Mouse (Mus musculus) ES-CJ7 (cell line): ENCODE measurements around the gene Ppp1r9a.

Experiments
- DNase-seq: peaks from one replicate; pipeline ENCODE4 v3.0.0; 2011; ENCODE audit warnings: low read depth, low spot score

The Ppp1r9a gene

DNA sequence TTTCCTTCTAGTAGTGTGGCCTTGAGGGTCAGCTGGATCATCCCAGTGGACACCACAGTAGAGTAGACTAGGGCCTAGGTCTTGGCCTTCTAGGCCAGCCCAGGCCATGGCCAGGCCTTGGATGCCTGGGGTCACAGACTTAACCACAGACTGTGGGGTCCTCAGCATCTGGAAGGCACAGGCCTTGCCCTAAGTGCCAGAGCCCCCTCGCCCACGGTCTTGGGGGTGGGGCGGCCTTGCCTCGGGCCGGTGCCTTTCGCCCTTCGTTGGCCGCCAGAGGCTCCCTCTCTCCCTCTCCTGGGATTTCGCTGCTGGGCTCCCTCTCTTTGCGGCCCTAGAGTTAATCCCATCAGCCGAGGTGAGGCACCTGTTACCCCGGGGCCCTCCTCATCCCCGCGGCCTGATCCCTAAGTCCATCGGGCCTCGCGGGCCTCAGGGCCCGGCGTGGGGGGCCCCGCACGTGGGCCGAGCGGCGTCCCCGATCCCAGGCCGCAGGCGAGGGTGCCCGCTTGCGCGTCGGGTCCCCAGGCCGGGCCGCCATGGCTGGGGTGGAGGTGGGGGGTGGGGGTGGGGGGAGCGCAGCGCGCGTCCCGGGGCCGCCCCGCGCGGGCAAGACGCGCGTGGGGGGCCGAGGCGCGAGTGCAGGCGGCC lies at the start of gene Ppp1r9a:
Ppp1r9a (plus strand) TSS at position 244 of the 651 bp plus-strand sequence.
- peak; percentile 66 for DNase-seq

GRCm38 (mm10) chr6:4855236-4855635 lies 47.5 kb upstream of the Ppp1r9a start:
- DNase-seq: peak; percentile 39

GRCm38 (mm10) chr6:4856919-4857318 lies 45.8 kb upstream of the Ppp1r9a start:
- no peak for DNase-seq

- peak; percentile 56 for DNase-seq
Measured at GRCm38 (mm10) chr6:4884316-4884715, 18.4 kb upstream of the Ppp1r9a start.

- DNase-seq: no peak
Measured at GRCm38 (mm10) chr6:4889544-4889943, 13.2 kb upstream of the Ppp1r9a start.

- peak; percentile 98 for DNase-seq
Measured at GRCm38 (mm10) chr6:4892417-4892816, 10.3 kb upstream of the Ppp1r9a start.

DNA sequence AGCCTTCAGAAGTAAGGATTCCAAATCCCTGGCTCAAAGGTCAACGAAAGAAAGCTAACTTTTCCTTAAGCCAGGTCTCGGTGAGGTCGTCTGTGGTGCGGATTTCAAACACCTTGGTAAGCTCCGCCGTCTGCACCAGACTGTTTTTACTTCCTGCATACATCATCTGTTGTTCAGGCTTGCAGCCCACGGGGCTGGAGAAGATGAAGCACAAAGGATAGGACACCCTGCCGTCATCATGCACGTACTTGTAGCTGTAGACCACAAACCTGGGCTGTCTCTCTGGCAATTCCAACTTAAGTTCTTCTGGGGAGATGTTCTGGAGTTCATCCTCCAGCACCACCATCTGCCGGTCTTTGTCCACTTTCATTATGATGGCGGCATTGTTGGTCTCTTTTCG lies 9.4 kb upstream of the Ppp1r9a start:
- peak; percentile 54 for DNase-seq

DNA sequence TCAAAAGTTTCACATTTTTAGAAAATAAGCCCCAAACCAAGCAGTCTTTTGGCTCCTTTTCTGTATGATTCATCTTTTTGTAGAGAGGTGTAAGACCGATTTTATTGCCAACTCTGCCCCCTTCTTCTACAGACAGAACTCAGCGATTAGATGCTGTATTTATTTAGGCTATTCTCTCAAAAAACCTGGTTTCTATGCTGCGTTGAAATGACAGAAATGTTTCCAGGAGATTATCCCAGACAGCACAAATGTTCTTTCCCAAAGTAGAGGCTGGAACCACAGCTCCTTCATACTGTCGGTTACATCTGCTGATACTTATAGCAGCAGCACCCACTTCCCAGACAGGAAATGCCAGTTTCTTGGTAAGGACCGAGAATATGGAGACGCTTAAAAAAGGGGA lies 2.8 kb upstream of the Ppp1r9a start:
- no peak for DNase-seq

DNA sequence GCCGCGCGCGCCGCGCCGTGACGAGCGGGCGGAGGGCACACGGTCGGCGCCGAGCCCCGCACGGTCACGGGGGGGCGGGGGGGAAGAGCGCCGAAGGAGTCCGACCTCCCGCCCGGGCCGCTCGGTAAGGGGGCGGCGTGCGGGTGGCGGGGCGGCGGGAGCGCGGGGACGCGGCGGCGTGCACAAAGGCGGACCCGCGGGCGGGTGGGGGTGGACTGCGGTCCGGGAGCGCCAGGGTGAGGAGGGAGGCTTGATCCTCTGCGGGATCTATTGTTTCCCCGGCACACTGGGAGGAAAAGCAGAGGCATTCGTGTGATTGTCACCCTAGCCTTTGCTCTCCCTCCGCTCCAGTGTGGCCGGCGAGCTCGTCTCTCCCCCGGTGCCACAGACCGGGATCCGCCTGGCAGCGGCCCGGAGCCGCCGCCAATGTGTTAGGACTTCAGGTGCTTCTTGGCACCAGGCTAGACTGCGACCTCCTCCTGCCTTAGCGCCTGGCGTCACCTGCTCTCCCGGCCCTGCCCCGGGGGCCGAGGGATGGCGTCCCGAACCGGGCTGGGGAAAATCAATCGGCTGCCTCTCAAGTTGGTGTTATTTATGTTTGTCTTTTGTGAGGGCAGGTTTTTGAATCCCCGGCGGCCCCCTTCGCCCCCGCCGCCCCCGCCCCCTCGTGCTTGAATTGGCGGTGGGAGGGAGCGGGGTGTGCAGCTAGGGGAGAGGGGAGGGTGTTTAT lies 773 bp downstream of the Ppp1r9a start:
- DNase-seq: peak; percentile 46

GRCm38 (mm10) chr6:4904055-4904450 lies 1.3 kb downstream of the Ppp1r9a start:
- DNase-seq: peak; percentile 23

DNA sequence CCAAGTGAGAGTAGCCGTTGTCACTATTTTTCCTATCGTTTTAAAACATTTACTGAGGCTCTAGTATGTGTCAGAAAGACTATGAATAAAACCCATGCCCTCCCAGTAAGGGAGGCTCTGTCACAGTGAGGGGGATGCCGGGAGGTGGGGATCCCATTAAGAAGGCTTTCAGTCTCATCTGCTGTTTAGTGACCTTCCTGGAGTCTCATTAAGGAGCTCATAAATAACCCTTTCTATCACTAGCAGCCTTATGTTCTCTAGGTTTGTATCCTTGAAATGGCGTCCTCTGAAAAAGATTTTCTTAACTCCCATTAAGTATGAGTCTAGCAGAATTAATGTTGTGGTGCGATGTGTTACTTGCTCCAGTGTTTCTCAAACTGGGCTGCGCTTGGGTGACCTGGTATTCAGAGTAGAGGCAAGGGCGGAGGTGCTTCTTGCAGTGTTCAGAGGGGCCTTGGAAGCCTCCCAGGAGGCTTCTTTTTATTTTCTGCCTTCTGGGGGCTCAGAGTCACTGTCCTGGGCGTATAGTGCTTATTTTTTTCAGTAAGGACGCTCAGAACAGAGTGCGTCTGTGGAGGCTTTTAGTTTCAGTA lies 7.4 kb downstream of the Ppp1r9a start:
- no peak for DNase-seq

DNA sequence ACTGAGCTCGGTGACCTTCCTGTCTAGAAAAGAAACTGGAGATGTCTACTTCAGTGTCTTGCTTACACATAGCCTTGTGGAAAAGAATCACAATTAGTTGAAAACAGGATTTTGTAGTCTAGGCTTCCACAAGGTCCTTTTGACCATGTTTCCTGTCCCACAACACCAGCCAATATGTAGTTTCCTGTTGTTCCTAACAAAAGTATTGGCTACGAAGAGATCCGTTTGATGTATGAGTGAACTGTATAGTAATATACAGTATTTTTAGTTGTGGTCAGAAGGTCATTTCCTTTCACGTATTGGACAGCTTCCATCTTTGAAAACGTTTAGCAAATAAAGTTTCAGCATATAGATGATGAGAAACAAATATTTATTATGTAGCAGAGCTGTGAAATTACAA lies 15.8 kb downstream of the Ppp1r9a start:
- no peak for DNase-seq

DNA sequence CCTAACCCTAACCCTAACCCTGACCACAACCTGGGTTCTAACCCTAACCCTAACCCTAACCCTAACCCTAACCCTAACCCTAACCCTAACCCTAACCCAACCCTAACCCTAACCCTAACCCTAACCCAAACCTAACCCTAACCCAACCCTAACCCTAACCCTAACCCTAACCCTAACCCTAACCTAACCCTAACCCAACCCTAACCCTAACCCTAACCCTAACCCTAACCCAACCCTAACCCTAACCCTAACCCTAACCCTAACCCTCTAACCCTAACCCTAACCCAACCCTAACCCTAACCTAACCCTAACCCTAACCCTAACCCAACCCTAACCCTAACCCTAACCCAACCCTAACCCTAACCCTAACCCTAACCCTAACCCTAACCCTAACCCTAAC lies 21.1 kb downstream of the Ppp1r9a start:
- DNase-seq: peak; percentile 58

DNA sequence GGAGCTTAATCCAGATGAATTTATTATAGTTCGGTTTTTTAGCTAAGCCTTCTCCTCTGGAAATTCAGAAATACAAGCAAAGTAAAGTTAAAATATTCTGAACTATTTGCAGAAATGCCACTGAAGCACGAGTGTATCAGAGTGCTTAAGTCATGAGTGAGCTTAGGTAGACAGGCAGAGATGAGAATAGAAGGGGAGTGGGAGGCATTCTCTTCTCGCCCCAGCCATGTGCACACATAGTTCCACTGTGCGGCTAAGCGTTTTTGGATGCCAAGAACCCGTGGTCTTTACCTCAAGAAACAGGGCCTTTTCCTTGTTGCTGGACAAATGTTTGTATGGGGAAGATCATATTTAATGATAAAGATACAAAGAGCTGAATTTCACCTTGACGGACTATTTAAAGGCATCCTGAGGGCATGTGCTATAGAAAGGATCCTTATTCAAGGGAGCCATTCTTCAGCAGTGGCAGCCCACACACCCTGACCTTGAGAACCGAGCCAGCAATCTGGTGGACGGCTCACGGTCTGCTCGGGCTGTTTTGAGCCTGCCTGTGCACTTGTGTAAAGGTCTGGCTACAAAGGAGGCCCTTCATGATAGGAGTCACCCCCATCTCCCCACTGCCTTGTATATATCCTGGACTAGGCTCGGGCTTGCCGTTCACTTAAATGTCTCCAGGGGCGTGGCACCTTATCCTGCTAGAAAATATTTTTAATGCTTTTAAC lies 23.4 kb downstream of the Ppp1r9a start:
- no peak for DNase-seq

GRCm38 (mm10) chr6:4930321-4930720 lies 27.6 kb downstream of the Ppp1r9a start:
- DNase-seq: peak; percentile 59

DNA sequence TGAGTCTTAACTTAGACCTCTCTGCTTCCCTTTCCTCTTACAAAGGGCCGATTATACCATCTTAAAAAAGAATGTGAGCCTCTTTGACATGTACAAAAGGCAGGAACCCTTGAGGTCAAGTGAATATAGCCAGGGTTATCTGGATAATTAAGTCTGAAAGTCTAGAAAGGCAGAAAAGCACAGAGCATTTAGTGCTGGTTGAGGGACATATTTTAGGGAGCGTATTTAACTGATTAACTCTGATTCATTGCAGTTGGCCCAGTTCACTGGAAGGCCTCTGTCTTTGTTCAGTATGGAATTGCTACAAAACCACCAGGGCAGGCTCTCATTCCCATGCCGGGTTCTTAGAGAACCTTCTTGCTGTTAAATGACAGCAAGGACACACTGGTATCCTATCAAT lies 36.2 kb downstream of the Ppp1r9a start:
- no peak for DNase-seq

DNA sequence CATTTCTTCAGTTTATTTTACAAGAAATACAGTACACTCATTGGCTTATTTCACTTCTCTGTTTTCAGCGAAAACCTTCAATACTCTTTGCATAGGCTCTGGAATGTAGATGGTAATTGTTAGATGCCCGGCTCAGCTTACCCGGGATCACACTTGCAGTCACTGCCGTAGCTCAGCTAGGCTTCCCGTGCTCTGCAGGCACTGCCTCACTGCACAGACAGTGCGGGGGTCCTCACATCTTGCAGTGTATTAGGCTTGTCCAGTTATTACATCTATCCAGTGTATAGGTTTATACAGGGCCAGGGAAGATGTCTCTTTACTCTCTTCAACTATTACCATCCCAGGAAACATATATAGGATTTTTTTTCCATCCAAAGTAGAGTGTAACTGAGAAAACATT lies 37.4 kb downstream of the Ppp1r9a start:
- no peak for DNase-seq

GRCm38 (mm10) chr6:4940639-4941038 lies 37.9 kb downstream of the Ppp1r9a start:
- DNase-seq: no peak

GRCm38 (mm10) chr6:4943821-4944220 lies 41.1 kb downstream of the Ppp1r9a start:
- DNase-seq: no peak

GRCm38 (mm10) chr6:4948056-4948455 lies 45.3 kb downstream of the Ppp1r9a start:
- DNase-seq: no peak

DNA sequence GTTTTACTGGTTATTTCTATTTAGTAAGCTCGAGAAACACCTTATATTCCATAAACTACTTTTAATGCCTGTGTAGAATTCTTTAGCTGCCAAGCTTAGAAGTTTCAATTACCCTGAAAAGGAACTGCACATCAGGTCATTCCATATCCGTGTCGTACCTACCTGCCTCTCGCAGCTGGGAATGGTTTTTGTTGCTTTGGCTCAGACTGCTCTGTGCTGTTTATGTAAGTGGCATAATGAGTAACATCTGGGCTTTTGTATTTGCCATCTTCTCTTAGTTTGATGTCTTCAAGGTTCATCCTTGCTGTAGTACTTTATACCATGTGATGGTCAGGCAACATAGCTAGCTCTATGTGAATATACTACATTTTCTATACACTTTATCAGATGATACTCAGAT lies 47.0 kb downstream of the Ppp1r9a start:
- DNase-seq: no peak

DNA sequence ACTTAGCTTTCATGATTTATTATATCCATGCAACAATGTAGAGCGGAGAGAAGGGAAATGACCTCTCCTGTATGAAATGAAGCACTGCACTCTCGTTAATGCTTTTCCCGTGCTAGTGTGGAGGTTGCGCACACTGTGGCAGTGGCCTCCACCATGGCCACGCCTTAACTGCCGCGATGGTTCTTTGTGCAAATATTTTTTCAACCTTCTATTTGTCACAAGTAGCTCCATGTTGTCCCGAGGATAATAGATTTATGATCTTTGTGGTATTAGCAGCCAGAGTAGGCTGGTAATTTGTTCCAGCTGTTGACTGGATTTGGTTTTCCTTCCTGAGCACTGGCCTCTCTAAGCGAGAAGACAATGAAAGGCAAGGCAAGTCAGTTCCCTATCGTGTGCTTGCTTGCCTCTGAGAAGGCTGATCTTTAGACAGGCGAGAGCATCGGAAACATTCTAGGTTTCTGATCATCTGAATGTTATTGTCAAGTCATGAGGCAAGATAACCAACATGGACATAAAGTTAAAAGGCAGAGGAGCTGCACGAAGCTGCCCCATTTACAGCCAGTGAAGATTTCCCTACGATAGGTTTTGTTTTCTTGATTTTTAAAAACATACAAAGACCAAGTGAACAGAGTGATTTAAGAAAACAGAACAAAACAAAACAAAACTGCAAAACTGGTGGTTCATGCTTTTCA lies 50.5 kb downstream of the Ppp1r9a start:
- no peak for DNase-seq
